Mouse (Mus musculus): ENCODE data around the gene U2af2.

Gene U2af2

GRCm38 (mm10) chr7:5125549-5126406 lies 63.8 kb downstream of the U2af2 start, which contains the start of gene Rasl2-9:
Rasl2-9 (minus strand) TSS chr7:5125950.
- peak; percentile 83 to 87 for DNase-seq

Data from B cell, adult 2 months (primary cell).